ENCODE assay signal across 24 mouse cellular contexts in genomic region chr5:92834513-92834912, GRCm38 (mm10).
DNase-seq lines count a peak whose midpoint lies in the region; ATAC-seq and TF ChIP-seq lines count a peak whose summit lies in the region.
"Had no signal": no experiment of that assay in that cellular context is flagged by ENCODE, and none has a peak within 500 bp of the region (broad histone marks: within the 10 kb centered on the region; RNA-seq: fewer than 3 reads in every experiment).

No protein-coding gene starts in this region.

- no peak for DNase-seq in intestine, embryonic 14.5 days (ENCODE audit: low spot score)
- DNase-seq in kidney, adult 9 months = no peak
- DNase-seq in urinary bladder, postnatal 4 days (ENCODE audit: low spot score in 2 of 2) = no peak
- DNase-seq: adrenal gland, adult 2 months; adrenal gland, postnatal 14 days; cerebellum, adult 11 months; cerebellum, adult 2 months; cerebellum, adult 9-11 months; cerebellum, postnatal 25 days; forebrain, postnatal 0 days; gastrocnemius, adult 2 months; gastrocnemius, postnatal 14 days; heart, adult 18-20 months; heart, postnatal 36 days had no signal

- no peaks in the 10 kb centered on the region for H3K9me3 ChIP-seq in intestine, embryonic 14.5 days (ENCODE audit: control insufficient read depth, low read length)
- H3K9me3 ChIP-seq in intestine, postnatal 0 days (ENCODE audit: control insufficient read depth) = no peaks in the 10 kb centered on the region
- H3K9me3 ChIP-seq in kidney, embryonic 16.5 days (ENCODE audit: low read length) = no peaks in the 10 kb centered on the region; the same call in 1 of the 2 replicates
- no peaks in the 10 kb centered on the region for H3K9me3 ChIP-seq in stomach, embryonic 16.5 days (replicated peaks; ENCODE audit: control insufficient read depth, low read length)
- H3K9me3 ChIP-seq: embryonic facial prominence, embryonic 12.5 days; embryonic facial prominence, embryonic 15.5 days; hindbrain, embryonic 10.5 days; hindbrain, embryonic 13.5 days had no signal

- 46% methylated on average over 7 of the region's 7 CpGs for WGBS in intestine, embryonic 14.5 days
- WGBS in intestine, postnatal 0 days = 54% methylated on average over 7 of the region's 7 CpGs
- WGBS in kidney, embryonic 16.5 days = 37% methylated on average over 7 of the region's 7 CpGs
- 38% methylated on average over 7 of the region's 7 CpGs for WGBS in stomach, embryonic 16.5 days

- no peak for ATAC-seq in intestine, embryonic 14.5 days (replicated peaks; ENCODE audit: low FRiP score, low TSS enrichment, low read depth)
- ATAC-seq in intestine, postnatal 0 days = no peak
- peak; percentile 75 for ATAC-seq in kidney, embryonic 16.5 days (ENCODE audit: low FRiP score, low TSS enrichment)
- ATAC-seq in stomach, embryonic 16.5 days (ENCODE audit: insufficient read depth, low FRiP score) = no peak
- ATAC-seq: CD4-positive, CD25-positive, alpha-beta regulatory T cell, adult 4 months; forebrain, embryonic 14.5 days; forebrain, postnatal 0 days; hindbrain, embryonic 16.5 days had no signal

- H3K27me3 ChIP-seq in intestine, embryonic 14.5 days (replicated peaks; ENCODE audit: control insufficient read depth, insufficient read depth, low read length) = no peaks in the 10 kb centered on the region
- H3K27me3 ChIP-seq in intestine, postnatal 0 days (replicated peaks; ENCODE audit: control insufficient read depth, insufficient read depth, low read length) = no peaks in the 10 kb centered on the region
- H3K27me3 ChIP-seq in kidney, embryonic 16.5 days (ENCODE audit: insufficient read depth, low read length) = no peaks in the 10 kb centered on the region
- no peaks in the 10 kb centered on the region for H3K27me3 ChIP-seq in stomach, embryonic 16.5 days (ENCODE audit: control insufficient read depth, insufficient read depth, low read length)
- H3K27me3 ChIP-seq: embryonic facial prominence, embryonic 12.5 days; embryonic facial prominence, embryonic 15.5 days; hindbrain, embryonic 13.5 days had no signal

- H3K27ac ChIP-seq in intestine, embryonic 14.5 days (ENCODE audit: low read depth) = peak overlapping the region; percentile 22; the same call in 1 of the 2 replicates
- no peak overlapping the region for H3K27ac ChIP-seq in intestine, postnatal 0 days (ENCODE audit: low read depth, low read length)
- H3K27ac ChIP-seq in kidney, embryonic 16.5 days (ENCODE audit: low read length) = peak overlapping the region; percentile 9; the same call in 1 of the 2 replicates
- peak overlapping the region; percentile 2; the same call in 1 of the 2 replicates for H3K27ac ChIP-seq in stomach, embryonic 16.5 days (ENCODE audit: low read length)
- H3K27ac ChIP-seq: embryonic facial prominence, embryonic 12.5 days; embryonic facial prominence, embryonic 15.5 days; gastrocnemius, adult 2 months; hindbrain, embryonic 10.5 days; hindbrain, embryonic 13.5 days had no signal

- no peak overlapping the region for H3K9ac ChIP-seq in intestine, embryonic 14.5 days (ENCODE audit: low read length)
- no peak overlapping the region for H3K9ac ChIP-seq in intestine, postnatal 0 days (ENCODE audit: low read depth, low read length)
- no peak overlapping the region for H3K9ac ChIP-seq in kidney, embryonic 16.5 days (replicated peaks; ENCODE audit: low read length)
- H3K9ac ChIP-seq in stomach, embryonic 16.5 days (ENCODE audit: low read length) = no peak overlapping the region; the same call in 1 of the 2 replicates
- H3K9ac ChIP-seq: embryonic facial prominence, embryonic 12.5 days; embryonic facial prominence, embryonic 15.5 days; forebrain, postnatal 0 days; hindbrain, embryonic 13.5 days had no signal

- no peaks in the 10 kb centered on the region for H3K36me3 ChIP-seq in intestine, embryonic 14.5 days (ENCODE audit: control insufficient read depth, insufficient read depth, low read length)
- H3K36me3 ChIP-seq in intestine, postnatal 0 days (ENCODE audit: control insufficient read depth, insufficient read depth) = no peaks in the 10 kb centered on the region
- no peaks in the 10 kb centered on the region for H3K36me3 ChIP-seq in kidney, embryonic 16.5 days (ENCODE audit: insufficient read depth, low read length)
- H3K36me3 ChIP-seq in stomach, embryonic 16.5 days (ENCODE audit: control insufficient read depth, insufficient read depth, low read length) = no peaks in the 10 kb centered on the region
- H3K36me3 ChIP-seq: embryonic facial prominence, embryonic 12.5 days; embryonic facial prominence, embryonic 15.5 days; hindbrain, embryonic 13.5 days had no signal

- no peak overlapping the region for H3K4me2 ChIP-seq in intestine, embryonic 14.5 days (ENCODE audit: low read length)
- no peak overlapping the region for H3K4me2 ChIP-seq in intestine, postnatal 0 days (replicated peaks; ENCODE audit: low read depth)
- no peak overlapping the region for H3K4me2 ChIP-seq in kidney, embryonic 16.5 days (replicated peaks; ENCODE audit: low read depth, low read length)
- no peak overlapping the region for H3K4me2 ChIP-seq in stomach, embryonic 16.5 days (ENCODE audit: low read depth, low read length)
- H3K4me2 ChIP-seq: embryonic facial prominence, embryonic 12.5 days; embryonic facial prominence, embryonic 15.5 days; hindbrain, embryonic 13.5 days had no signal

- no peak overlapping the region for H3K4me3 ChIP-seq in intestine, embryonic 14.5 days (ENCODE audit: low read depth, low read length)
- no peak overlapping the region for H3K4me3 ChIP-seq in intestine, postnatal 0 days (ENCODE audit: low read depth, low read length)
- H3K4me3 ChIP-seq in kidney, embryonic 16.5 days (ENCODE audit: low read length) = no peak overlapping the region
- no peak overlapping the region for H3K4me3 ChIP-seq in stomach, embryonic 16.5 days (replicated peaks; ENCODE audit: low read length)
- H3K4me3 ChIP-seq: embryonic facial prominence, embryonic 12.5 days; embryonic facial prominence, embryonic 15.5 days; gastrocnemius, adult 2 months; hindbrain, embryonic 10.5 days; hindbrain, embryonic 13.5 days had no signal

- no peak for TF ChIP-seq CTCF in intestine, postnatal 0 days (IDR thresholded peaks at IDR 0.05; ENCODE audit: low read depth)

- peaks cover 7% of the 10 kb centered on the region; the same call in 1 of the 2 replicates for H3K4me1 ChIP-seq in intestine, embryonic 14.5 days (replicated peaks; ENCODE audit: control insufficient read depth, insufficient read depth, low read length)
- H3K4me1 ChIP-seq in intestine, postnatal 0 days (replicated peaks; ENCODE audit: control insufficient read depth, insufficient read depth, low read length) = peaks cover 11% of the 10 kb centered on the region
- H3K4me1 ChIP-seq in kidney, embryonic 16.5 days (ENCODE audit: insufficient read depth, low read length) = no peaks in the 10 kb centered on the region
- H3K4me1 ChIP-seq in stomach, embryonic 16.5 days (ENCODE audit: control insufficient read depth, insufficient read depth, low read length) = peaks cover 10% of the 10 kb centered on the region
- H3K4me1 ChIP-seq: embryonic facial prominence, embryonic 12.5 days; embryonic facial prominence, embryonic 15.5 days; hindbrain, embryonic 13.5 days had no signal
